Mouse (Mus musculus): Measurements from ENCODE around the gene Dock4. TPM values are rescaled to one million over a fixed set of nuclear protein-coding genes. Genes with fewer than 3 reads are reported as not detected.

Gene Dock4
- polyA plus RNA-seq, 1 experiment, result 12.7 TPM

DNA sequence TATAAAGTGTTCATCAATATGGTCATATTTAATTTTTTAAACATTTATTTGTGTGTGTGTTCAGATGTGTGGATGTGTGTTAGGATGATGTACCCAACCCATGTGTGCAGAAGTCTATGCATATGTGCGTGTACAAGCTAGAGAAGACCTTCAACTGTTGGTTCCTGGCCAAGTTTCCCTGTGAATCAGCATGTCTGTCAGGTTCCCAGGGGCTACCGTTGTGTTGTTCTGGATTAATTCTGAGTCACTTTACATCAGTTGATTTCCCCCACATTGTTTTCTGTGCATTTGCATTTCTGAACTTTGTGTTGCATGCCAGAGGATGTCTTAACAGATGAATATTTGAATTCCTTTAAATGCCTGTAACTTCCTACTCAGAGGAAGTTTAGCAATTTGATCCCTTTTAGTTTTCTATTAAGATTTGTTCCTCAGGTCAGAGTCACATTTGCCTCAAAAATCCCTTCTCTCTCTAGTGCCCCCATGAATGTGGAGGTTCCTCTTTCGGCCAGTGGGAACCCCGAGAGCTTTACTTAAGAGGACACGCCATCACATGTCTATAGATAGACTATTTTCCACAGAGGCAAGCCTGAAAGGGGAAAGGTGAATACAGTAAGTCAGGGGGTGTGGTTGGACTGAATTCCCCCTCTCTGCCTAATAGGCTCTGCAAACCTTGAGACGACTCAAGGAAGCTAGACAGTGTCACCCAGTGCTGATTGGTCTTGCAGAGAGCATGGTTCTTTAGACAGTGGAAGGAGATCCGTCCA is 139.0 kb downstream of the Dock4 start:
- no peak overlapping the region for H3K9ac ChIP-seq (ENCODE audit: low read depth, poor library complexity, severe bottlenecking)
- H3K36me3 ChIP-seq (ENCODE audit: control insufficient read depth, insufficient read depth, low read length, poor library complexity, severe bottlenecking), result no peaks in the 10 kb centered on the region
- H3K4me1 ChIP-seq (ENCODE audit: control insufficient read depth, insufficient read depth, low read length), result no peaks in the 10 kb centered on the region
- H3K9me3 ChIP-seq (replicated peaks; ENCODE audit: control insufficient read depth, insufficient read depth, low read length, poor library complexity, severe bottlenecking), result no peaks in the 10 kb centered on the region
- TF ChIP-seq POLR2A (IDR thresholded peaks at IDR 0.05; ENCODE audit: insufficient read depth, low read length), result no peak
- TF ChIP-seq EP300 (IDR thresholded peaks at IDR 0.05; ENCODE audit: insufficient read depth, low read depth, low read length), result no peak
- TF ChIP-seq CTCF (IDR thresholded peaks at IDR 0.05; ENCODE audit: low read depth, low read length), result no peak
- H3K4me3 ChIP-seq (ENCODE audit: low read depth, low read length), result no peak overlapping the region
- H3K27ac ChIP-seq (ENCODE audit: insufficient read depth, low read length), result no peak overlapping the region
- no peaks in the 10 kb centered on the region for H3K27me3 ChIP-seq (ENCODE audit: control insufficient read depth, insufficient read depth, low read length, poor library complexity, severe bottlenecking)

DNA sequence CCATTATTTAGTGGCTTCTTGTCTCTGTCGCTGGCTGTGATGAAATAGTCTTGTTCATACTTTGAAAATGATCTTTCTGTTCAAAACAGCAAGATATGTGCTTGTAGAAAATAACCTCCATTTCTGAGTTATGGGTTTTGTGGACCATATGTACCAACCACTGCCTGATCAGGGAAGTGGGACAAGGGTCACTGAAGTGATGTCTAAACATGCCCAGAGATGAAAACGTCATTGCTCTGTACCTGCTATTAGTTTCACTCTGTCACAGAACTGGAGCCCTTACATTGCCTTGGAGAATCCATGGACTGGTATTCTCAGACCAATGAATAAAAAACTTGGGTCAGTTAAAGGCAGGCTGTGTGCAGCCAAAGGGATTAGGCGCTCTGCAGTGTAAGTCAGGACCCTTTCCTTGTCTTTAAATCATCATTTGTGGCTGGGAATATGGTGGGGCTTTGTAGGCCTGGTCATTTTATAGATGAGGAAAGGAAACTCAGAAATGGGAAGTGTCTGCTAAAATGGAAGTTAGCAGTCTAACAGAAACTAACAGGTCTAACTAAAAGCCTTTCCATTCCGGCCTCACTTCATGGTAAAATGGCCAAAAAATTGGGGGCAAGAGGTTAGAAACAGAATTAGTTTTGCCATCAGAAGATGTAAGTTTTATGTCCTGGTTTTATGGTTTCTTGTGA is 139.8 kb downstream of the Dock4 start:
- Histone ChIP-seq H3K27ac (ENCODE audit: insufficient read depth, low read length) (no peak overlapping the region), H3K4me1 (ENCODE audit: control insufficient read depth, insufficient read depth, low read length) (no peaks in the 10 kb centered on the region), H3K27me3 (ENCODE audit: control insufficient read depth, insufficient read depth, low read length, poor library complexity, severe bottlenecking) (no peaks in the 10 kb centered on the region), H3K9ac (ENCODE audit: low read depth, poor library complexity, severe bottlenecking) (no peak overlapping the region), H3K4me3 (ENCODE audit: low read depth, low read length) (no peak overlapping the region), H3K9me3 (replicated peaks; ENCODE audit: control insufficient read depth, insufficient read depth, low read length, poor library complexity, severe bottlenecking) (no peaks in the 10 kb centered on the region), H3K36me3 (ENCODE audit: control insufficient read depth, insufficient read depth, low read length, poor library complexity, severe bottlenecking) (no peaks in the 10 kb centered on the region)
- TF ChIP-seq EP300 (IDR thresholded peaks at IDR 0.05; ENCODE audit: insufficient read depth, low read depth, low read length) (no peak), CTCF (IDR thresholded peaks at IDR 0.05; ENCODE audit: low read depth, low read length) (no peak), POLR2A (IDR thresholded peaks at IDR 0.05; ENCODE audit: insufficient read depth, low read length) (no peak)

DNA sequence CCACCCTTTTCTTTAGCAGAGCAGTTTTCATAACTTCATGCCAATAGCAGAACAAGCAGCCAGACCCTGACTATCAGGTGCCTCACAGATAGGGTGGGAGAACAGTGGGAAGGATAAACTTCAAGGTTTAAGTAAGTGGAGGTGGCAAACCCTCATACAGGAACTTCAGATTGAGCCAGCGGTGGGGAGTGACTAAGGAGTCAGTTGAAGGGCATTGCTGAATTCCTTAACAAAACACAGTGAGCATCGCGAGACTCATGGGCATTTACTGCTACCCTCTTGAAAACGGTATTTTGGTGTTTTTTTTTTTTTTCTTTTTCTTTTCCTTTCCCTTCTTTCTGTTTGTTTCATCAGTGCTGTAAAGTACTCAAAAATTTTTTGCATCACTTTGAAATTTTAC is 148.4 kb downstream of the Dock4 start:
- H3K4me1 ChIP-seq (ENCODE audit: control insufficient read depth, insufficient read depth, low read length), result no peaks in the 10 kb centered on the region
- H3K27me3 ChIP-seq (ENCODE audit: control insufficient read depth, insufficient read depth, low read length, poor library complexity, severe bottlenecking), result no peaks in the 10 kb centered on the region
- TF ChIP-seq POLR2A (IDR thresholded peaks at IDR 0.05; ENCODE audit: insufficient read depth, low read length), result no peak
- no peak for TF ChIP-seq CTCF (IDR thresholded peaks at IDR 0.05; ENCODE audit: low read depth, low read length)
- no peak overlapping the region for H3K27ac ChIP-seq (ENCODE audit: insufficient read depth, low read length)
- no peaks in the 10 kb centered on the region for H3K36me3 ChIP-seq (ENCODE audit: control insufficient read depth, insufficient read depth, low read length, poor library complexity, severe bottlenecking)
- no peak overlapping the region for H3K9ac ChIP-seq (ENCODE audit: low read depth, poor library complexity, severe bottlenecking)
- no peaks in the 10 kb centered on the region for H3K9me3 ChIP-seq (replicated peaks; ENCODE audit: control insufficient read depth, insufficient read depth, low read length, poor library complexity, severe bottlenecking)
- no peak overlapping the region for H3K4me3 ChIP-seq (ENCODE audit: low read depth, low read length)

DNA sequence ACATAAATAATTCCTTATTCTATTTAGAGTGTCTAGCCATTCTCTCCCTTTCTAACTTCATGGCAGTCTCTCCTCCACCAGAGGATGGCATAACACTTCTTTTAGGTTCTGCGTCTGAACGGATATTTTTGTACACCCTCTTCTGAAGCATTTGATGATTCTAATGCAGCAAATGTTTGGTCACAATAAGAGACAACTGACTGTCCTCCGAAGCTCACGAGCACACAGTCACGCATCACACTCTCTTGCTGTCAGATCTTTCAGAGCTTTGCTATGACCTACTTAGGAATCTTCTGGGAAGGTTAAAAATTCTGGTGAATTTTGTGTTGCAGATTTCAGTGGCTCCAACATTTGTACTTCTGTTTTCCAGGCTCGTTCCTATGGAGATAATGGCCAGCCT is 149.7 kb downstream of the Dock4 start:
- no peak overlapping the region for H3K27ac ChIP-seq (ENCODE audit: insufficient read depth, low read length)
- no peaks in the 10 kb centered on the region for H3K9me3 ChIP-seq (replicated peaks; ENCODE audit: control insufficient read depth, insufficient read depth, low read length, poor library complexity, severe bottlenecking)
- no peak overlapping the region for H3K9ac ChIP-seq (ENCODE audit: low read depth, poor library complexity, severe bottlenecking)
- no peak for TF ChIP-seq POLR2A (IDR thresholded peaks at IDR 0.05; ENCODE audit: insufficient read depth, low read length)
- no peak for TF ChIP-seq CTCF (IDR thresholded peaks at IDR 0.05; ENCODE audit: low read depth, low read length)
- TF ChIP-seq EP300 (IDR thresholded peaks at IDR 0.05; ENCODE audit: insufficient read depth, low read depth, low read length), result no peak
- no peaks in the 10 kb centered on the region for H3K4me1 ChIP-seq (ENCODE audit: control insufficient read depth, insufficient read depth, low read length)
- H3K27me3 ChIP-seq (ENCODE audit: control insufficient read depth, insufficient read depth, low read length, poor library complexity, severe bottlenecking), result no peaks in the 10 kb centered on the region
- no peaks in the 10 kb centered on the region; the same call in 1 of the 2 replicates for H3K36me3 ChIP-seq (ENCODE audit: control insufficient read depth, insufficient read depth, low read length, poor library complexity, severe bottlenecking)
- no peak overlapping the region for H3K4me3 ChIP-seq (ENCODE audit: low read depth, low read length)

DNA sequence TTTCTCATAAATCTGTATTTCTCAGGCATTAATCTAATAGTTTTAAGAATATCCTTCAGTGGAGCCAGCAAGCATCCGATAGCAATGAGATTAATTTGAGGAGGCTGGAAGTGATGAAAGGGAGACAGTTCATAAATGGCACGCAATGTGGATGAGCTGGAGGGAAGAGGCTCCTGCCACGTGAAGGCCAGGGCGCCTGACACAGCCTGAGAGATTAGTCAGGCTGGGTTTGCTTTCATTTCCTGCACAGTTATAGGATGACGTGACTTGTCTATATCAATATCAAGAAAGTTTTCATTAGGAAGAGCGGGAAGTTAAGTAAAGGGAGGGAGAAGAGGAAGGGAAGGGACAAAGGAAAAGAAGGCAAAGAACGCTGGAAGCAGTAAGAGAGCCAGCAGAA is 150.3 kb downstream of the Dock4 start:
- Histone ChIP-seq H3K27me3 (ENCODE audit: control insufficient read depth, insufficient read depth, low read length, poor library complexity, severe bottlenecking) (no peaks in the 10 kb centered on the region), H3K36me3 (ENCODE audit: control insufficient read depth, insufficient read depth, low read length, poor library complexity, severe bottlenecking) (no peaks in the 10 kb centered on the region; the same call in 1 of the 2 replicates), H3K9ac (ENCODE audit: low read depth, poor library complexity, severe bottlenecking) (no peak overlapping the region), H3K27ac (ENCODE audit: insufficient read depth, low read length) (no peak overlapping the region), H3K4me3 (ENCODE audit: low read depth, low read length) (no peak overlapping the region), H3K9me3 (replicated peaks; ENCODE audit: control insufficient read depth, insufficient read depth, low read length, poor library complexity, severe bottlenecking) (peaks cover 2% of the 10 kb centered on the region; the same call in 1 of the 2 replicates), H3K4me1 (ENCODE audit: control insufficient read depth, insufficient read depth, low read length) (no peaks in the 10 kb centered on the region)
- no peak for TF ChIP-seq CTCF (IDR thresholded peaks at IDR 0.05; ENCODE audit: low read depth, low read length)
- TF ChIP-seq EP300 (IDR thresholded peaks at IDR 0.05; ENCODE audit: insufficient read depth, low read depth, low read length), result no peak
- TF ChIP-seq POLR2A (IDR thresholded peaks at IDR 0.05; ENCODE audit: insufficient read depth, low read length), result no peak

DNA sequence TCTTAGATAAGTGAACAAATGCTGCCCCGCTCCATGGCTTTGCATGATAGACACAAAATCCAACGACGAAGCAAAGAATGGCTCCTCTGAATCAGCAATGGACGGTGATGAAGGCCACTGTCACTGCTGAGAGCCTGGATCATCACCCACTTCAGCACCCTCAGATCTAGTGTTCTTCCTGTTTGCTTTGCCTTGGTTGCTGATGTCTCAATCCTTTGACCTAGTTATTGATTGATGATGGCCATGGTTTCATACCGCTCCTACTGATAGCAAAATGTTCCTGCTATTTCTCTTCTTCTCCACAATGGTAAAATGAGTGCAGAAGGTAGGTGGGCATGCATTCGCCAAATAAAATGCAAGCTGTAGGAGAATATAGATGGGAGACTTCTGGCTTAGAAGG is 150.7 kb downstream of the Dock4 start:
- no peaks in the 10 kb centered on the region for H3K4me1 ChIP-seq (ENCODE audit: control insufficient read depth, insufficient read depth, low read length)
- TF ChIP-seq EP300 (IDR thresholded peaks at IDR 0.05; ENCODE audit: insufficient read depth, low read depth, low read length) (no peak), CTCF (IDR thresholded peaks at IDR 0.05; ENCODE audit: low read depth, low read length) (no peak), POLR2A (IDR thresholded peaks at IDR 0.05; ENCODE audit: insufficient read depth, low read length) (no peak)
- H3K27ac ChIP-seq (ENCODE audit: insufficient read depth, low read length), result no peak overlapping the region
- no peak overlapping the region for H3K4me3 ChIP-seq (ENCODE audit: low read depth, low read length)
- H3K9me3 ChIP-seq (replicated peaks; ENCODE audit: control insufficient read depth, insufficient read depth, low read length, poor library complexity, severe bottlenecking), result peaks cover 6% of the 10 kb centered on the region; the same call in 1 of the 2 replicates
- no peaks in the 10 kb centered on the region for H3K27me3 ChIP-seq (ENCODE audit: control insufficient read depth, insufficient read depth, low read length, poor library complexity, severe bottlenecking)
- H3K9ac ChIP-seq (ENCODE audit: low read depth, poor library complexity, severe bottlenecking), result no peak overlapping the region
- no peaks in the 10 kb centered on the region; the same call in 1 of the 2 replicates for H3K36me3 ChIP-seq (ENCODE audit: control insufficient read depth, insufficient read depth, low read length, poor library complexity, severe bottlenecking)
